Mouse (Mus musculus): ENCODE data around the gene Paqr4. TPM values are rescaled to one million over a fixed set of nuclear protein-coding genes. Genes with fewer than 3 reads are reported as not detected.
A peak's percentile ranks its signal among the peaks of the same experiment; 100 is the strongest.

Paqr4 gene
- polyA plus RNA-seq, 1 experiment from 2014 or later, result 37.1 TPM

- Histone ChIP-seq H3K36me3 (ENCODE audit: control insufficient read depth, insufficient read depth, low read length) (no peaks in the 10 kb centered on the region), H3K4me3 (ENCODE audit: low read depth, low read length) (no peak overlapping the region), H3K9me3 (ENCODE audit: control insufficient read depth, low read length) (no peaks in the 10 kb centered on the region), H3K27me3 (ENCODE audit: control insufficient read depth, insufficient read depth, low read length) (peaks cover 7% of the 10 kb centered on the region), H3K9ac (ENCODE audit: low read length) (no peak overlapping the region), H3K4me2 (ENCODE audit: low read depth) (no peak overlapping the region), H3K27ac (ENCODE audit: low read depth, low read length) (no peak overlapping the region), H3K4me1 (ENCODE audit: control insufficient read depth, insufficient read depth, low read length) (no peaks in the 10 kb centered on the region)
- 64% methylated on average over 7 of the region's 7 CpGs for WGBS
- ATAC-seq (ENCODE audit: insufficient read depth, low FRiP score, low TSS enrichment) (no peak), DNase-seq (ENCODE audit: low spot score) (no peak)
Measured at GRCm38 (mm10) chr17:23704741-23705140, 35.9 kb downstream of the Paqr4 start.

- ATAC-seq (ENCODE audit: insufficient read depth, low FRiP score, low TSS enrichment), result no peak
- H3K27ac ChIP-seq (ENCODE audit: low read depth, low read length), result no peak overlapping the region
- H3K36me3 ChIP-seq (ENCODE audit: control insufficient read depth, insufficient read depth, low read length), result no peaks in the 10 kb centered on the region
- no peaks in the 10 kb centered on the region for H3K4me1 ChIP-seq (ENCODE audit: control insufficient read depth, insufficient read depth, low read length)
- no peaks in the 10 kb centered on the region for H3K9me3 ChIP-seq (ENCODE audit: control insufficient read depth, low read length)
- DNase-seq (ENCODE audit: low spot score), result no peak
- no peak overlapping the region for H3K4me2 ChIP-seq (ENCODE audit: low read depth)
- 88% methylated on average over 9 of the region's 9 CpGs for WGBS
- no peak overlapping the region for H3K4me3 ChIP-seq (ENCODE audit: low read depth, low read length)
- H3K9ac ChIP-seq (ENCODE audit: low read length), result no peak overlapping the region
- peaks cover 18% of the 10 kb centered on the region for H3K27me3 ChIP-seq (ENCODE audit: control insufficient read depth, insufficient read depth, low read length)
Measured at GRCm38 (mm10) chr17:23703301-23703700, 37.4 kb downstream of the Paqr4 start.

GRCm38 (mm10) chr17:23700079-23700478 is 40.6 kb downstream of the Paqr4 start:
- Histone ChIP-seq H3K4me2 (ENCODE audit: low read depth) (peak overlapping the region; percentile 99), H3K9me3 (ENCODE audit: control insufficient read depth, low read length) (no peaks in the 10 kb centered on the region), H3K4me3 (ENCODE audit: low read depth, low read length) (peak overlapping the region; percentile 67), H3K27ac (ENCODE audit: low read depth, low read length) (no peak overlapping the region), H3K4me1 (ENCODE audit: control insufficient read depth, insufficient read depth, low read length) (no peaks in the 10 kb centered on the region), H3K27me3 (ENCODE audit: control insufficient read depth, insufficient read depth, low read length) (peaks cover 22% of the 10 kb centered on the region), H3K9ac (ENCODE audit: low read length) (peak overlapping the region; percentile 57), H3K36me3 (ENCODE audit: control insufficient read depth, insufficient read depth, low read length) (no peaks in the 10 kb centered on the region)
- under 1% methylated on average over 28 of the region's 28 CpGs for WGBS
- DNase-seq (ENCODE audit: low spot score), result peak; percentile 89
- peak; percentile 97 for ATAC-seq (ENCODE audit: insufficient read depth, low FRiP score, low TSS enrichment)

DNA sequence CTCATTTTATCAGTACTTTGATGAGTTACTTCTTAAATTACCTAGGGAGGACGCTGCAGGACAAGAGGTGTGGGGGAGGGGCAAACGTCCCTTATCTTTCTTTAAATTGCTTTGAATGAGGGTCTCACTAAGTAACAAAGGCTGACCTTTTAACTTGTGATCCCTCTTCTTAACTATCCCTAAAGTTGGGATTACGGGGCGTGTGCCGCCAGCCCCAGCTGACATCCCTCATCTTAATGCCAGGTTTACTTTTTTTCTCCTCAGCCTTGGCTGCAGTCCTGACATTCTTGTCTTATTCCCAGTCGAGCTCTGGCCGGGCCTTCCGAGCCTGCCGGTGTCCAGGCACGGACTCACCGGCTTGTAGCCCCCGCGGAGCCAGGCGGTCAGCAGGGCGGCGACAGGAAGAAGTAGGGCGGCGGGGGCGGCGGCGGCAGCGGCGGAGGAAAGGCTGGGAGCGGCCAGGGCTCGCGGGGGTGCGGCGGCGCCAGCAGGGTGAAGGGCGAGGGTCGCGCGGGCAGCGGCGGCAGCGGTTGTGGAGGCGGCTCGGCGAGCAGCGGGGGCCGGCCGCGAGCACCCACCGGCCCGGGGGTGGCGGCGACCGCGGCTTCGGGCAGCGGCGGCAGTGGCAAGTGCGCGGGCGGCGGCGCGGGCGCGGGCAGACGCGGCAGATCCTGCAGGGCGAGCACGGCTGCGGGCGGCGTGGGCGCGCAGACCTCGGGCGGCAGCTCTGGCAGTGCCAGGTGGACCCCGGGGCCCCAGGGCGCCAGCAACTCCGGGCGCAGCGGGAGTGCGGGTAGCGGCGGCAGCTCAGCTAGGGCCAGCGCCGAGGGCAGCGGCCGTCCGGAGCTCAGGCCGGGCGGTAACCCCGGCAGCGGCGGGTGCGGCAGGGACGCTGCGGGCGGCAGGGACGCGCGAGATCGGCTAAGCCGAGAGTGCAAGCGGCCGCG is 41.3 kb downstream of the Paqr4 start:
- ATAC-seq (ENCODE audit: insufficient read depth, low FRiP score, low TSS enrichment) (peak; percentile 49), DNase-seq (ENCODE audit: low spot score) (peak; percentile 21)
- peak overlapping the region; percentile 67 for H3K4me3 ChIP-seq (ENCODE audit: low read depth, low read length)
- no peaks in the 10 kb centered on the region for H3K9me3 ChIP-seq (ENCODE audit: control insufficient read depth, low read length)
- no peak overlapping the region for H3K27ac ChIP-seq (ENCODE audit: low read depth, low read length)
- H3K9ac ChIP-seq (ENCODE audit: low read length), result peak overlapping the region; percentile 57
- peaks cover 22% of the 10 kb centered on the region for H3K27me3 ChIP-seq (ENCODE audit: control insufficient read depth, insufficient read depth, low read length)
- H3K4me2 ChIP-seq (ENCODE audit: low read depth), result peak overlapping the region; percentile 99
- no peaks in the 10 kb centered on the region for H3K4me1 ChIP-seq (ENCODE audit: control insufficient read depth, insufficient read depth, low read length)
- no peaks in the 10 kb centered on the region for H3K36me3 ChIP-seq (ENCODE audit: control insufficient read depth, insufficient read depth, low read length)
- WGBS, result under 1% methylated on average over 61 of the region's 101 CpGs

GRCm38 (mm10) chr17:23695801-23696200 is 44.9 kb downstream of the Paqr4 start:
- no peak for ATAC-seq (ENCODE audit: insufficient read depth, low FRiP score, low TSS enrichment)
- H3K27ac ChIP-seq (ENCODE audit: low read depth, low read length), result no peak overlapping the region
- H3K9me3 ChIP-seq (ENCODE audit: control insufficient read depth, low read length), result no peaks in the 10 kb centered on the region
- H3K4me1 ChIP-seq (ENCODE audit: control insufficient read depth, insufficient read depth, low read length), result no peaks in the 10 kb centered on the region
- no peaks in the 10 kb centered on the region for H3K36me3 ChIP-seq (ENCODE audit: control insufficient read depth, insufficient read depth, low read length)
- WGBS, result 8% methylated on average over 3 of the region's 3 CpGs
- DNase-seq (ENCODE audit: low spot score), result no peak
- H3K4me3 ChIP-seq (ENCODE audit: low read depth, low read length), result no peak overlapping the region
- H3K9ac ChIP-seq (ENCODE audit: low read length), result no peak overlapping the region
- peaks cover 20% of the 10 kb centered on the region for H3K27me3 ChIP-seq (ENCODE audit: control insufficient read depth, insufficient read depth, low read length)
- H3K4me2 ChIP-seq (ENCODE audit: low read depth), result no peak overlapping the region

- no peak for DNase-seq (ENCODE audit: low spot score)
- ATAC-seq (ENCODE audit: insufficient read depth, low FRiP score, low TSS enrichment), result no peak
Measured at GRCm38 (mm10) chr17:23694491-23694890, 46.2 kb downstream of the Paqr4 start.

More at GRCm38 (mm10) chr17:23694491-23694890, 46.2 kb downstream of the Paqr4 start:
- H3K4me1 ChIP-seq (ENCODE audit: control insufficient read depth, insufficient read depth, low read length), result no peaks in the 10 kb centered on the region
- H3K4me2 ChIP-seq (ENCODE audit: low read depth), result no peak overlapping the region
- peaks cover 13% of the 10 kb centered on the region for H3K27me3 ChIP-seq (ENCODE audit: control insufficient read depth, insufficient read depth, low read length)
- H3K9ac ChIP-seq (ENCODE audit: low read length), result no peak overlapping the region
- H3K36me3 ChIP-seq (ENCODE audit: control insufficient read depth, insufficient read depth, low read length), result no peaks in the 10 kb centered on the region
- H3K27ac ChIP-seq (ENCODE audit: low read depth, low read length), result no peak overlapping the region
- H3K9me3 ChIP-seq (ENCODE audit: control insufficient read depth, low read length), result no peaks in the 10 kb centered on the region
- WGBS, result 76% methylated on average over 1 of the region's 1 CpGs
- H3K4me3 ChIP-seq (ENCODE audit: low read depth, low read length), result no peak overlapping the region

Other genes starting within 250 kb of the Paqr4 start
- 23.4 and 24.3 TPM in 2 replicates for gene Zfp213, start 176.6 kb downstream of the Paqr4 start, polyA plus RNA-seq (2014; fragmentation: Nextera tagmentation; extraction: Ambion mirVana)
- gene Zfp13, start 141.4 kb downstream of the Paqr4 start, polyA plus RNA-seq (2014; fragmentation: Nextera tagmentation; extraction: Ambion mirVana), result 19.7 and 20.3 TPM in 2 replicates
- 0.91 TPM in 1 of 2 replicates, not detected in the other for gene Zscan10, start 140.0 kb downstream of the Paqr4 start, polyA plus RNA-seq (2014; fragmentation: Nextera tagmentation; extraction: Ambion mirVana)
- gene Mmp25, start 95.6 kb downstream of the Paqr4 start, polyA plus RNA-seq (2014; fragmentation: Nextera tagmentation; extraction: Ambion mirVana), result 0.85 and 0.94 TPM in 2 replicates
- 0.54 TPM in 1 of 2 replicates, not detected in the other for gene Bicdl2, start 80.4 kb downstream of the Paqr4 start, polyA plus RNA-seq (2014; fragmentation: Nextera tagmentation; extraction: Ambion mirVana)
- 52.5 and 60.1 TPM in 2 replicates for gene Hcfc1r1, start 67.3 kb downstream of the Paqr4 start, polyA plus RNA-seq (2014; fragmentation: Nextera tagmentation; extraction: Ambion mirVana)
- gene Thoc6, start 67.0 kb downstream of the Paqr4 start, polyA plus RNA-seq (2014; fragmentation: Nextera tagmentation; extraction: Ambion mirVana), result 57.8 and 62.4 TPM in 2 replicates
- gene Tnfrsf12a, start 63.4 kb downstream of the Paqr4 start, polyA plus RNA-seq (2014; fragmentation: Nextera tagmentation; extraction: Ambion mirVana), result 2.3 and 3.6 TPM in 2 replicates
- 8.7 and 11.1 TPM in 2 replicates for gene Cldn6, start 61.6 kb downstream of the Paqr4 start, polyA plus RNA-seq (2014; fragmentation: Nextera tagmentation; extraction: Ambion mirVana)
- gene Cldn9, start 56.8 kb downstream of the Paqr4 start, polyA plus RNA-seq (2014; fragmentation: Nextera tagmentation; extraction: Ambion mirVana), result 1.3 and 1.9 TPM in 2 replicates
- 0.25 and 0.58 TPM in 2 replicates for gene 1520401A03Rik, start 18.1 kb downstream of the Paqr4 start, polyA plus RNA-seq (2014; fragmentation: Nextera tagmentation; extraction: Ambion mirVana)
- gene Pkmyt1, start 14.5 kb downstream of the Paqr4 start, polyA plus RNA-seq (2014; fragmentation: Nextera tagmentation; extraction: Ambion mirVana), result 37.2 and 44.5 TPM in 2 replicates
- 6.8 and 7.8 TPM in 2 replicates for gene Kremen2, start 5.0 kb upstream of the Paqr4 start, polyA plus RNA-seq (2014; fragmentation: Nextera tagmentation; extraction: Ambion mirVana)
- 173 and 197 TPM in 2 replicates for gene Flywch1, start 30.7 kb upstream of the Paqr4 start, polyA plus RNA-seq (2014; fragmentation: Nextera tagmentation; extraction: Ambion mirVana)
- 29.1 and 32.6 TPM in 2 replicates for gene Flywch2, start 45.2 kb upstream of the Paqr4 start, polyA plus RNA-seq (2014; fragmentation: Nextera tagmentation; extraction: Ambion mirVana)
- gene Srrm2, start 49.7 kb upstream of the Paqr4 start, polyA plus RNA-seq (2014; fragmentation: Nextera tagmentation; extraction: Ambion mirVana), result 399 and 408 TPM in 2 replicates
- 1,025 and 1,061 TPM in 2 replicates for gene Elob, start 88.3 kb upstream of the Paqr4 start, polyA plus RNA-seq (2014; fragmentation: Nextera tagmentation; extraction: Ambion mirVana)
- gene Prss33, start 95.2 kb upstream of the Paqr4 start, polyA plus RNA-seq (2014; fragmentation: Nextera tagmentation; extraction: Ambion mirVana), result 0.18 TPM in 1 of 2 replicates, not detected in the other
- not detected in 2 replicates for gene Prss32, start 103.0 kb upstream of the Paqr4 start, polyA plus RNA-seq (2014; fragmentation: Nextera tagmentation; extraction: Ambion mirVana)
- 1.3 and 1.8 TPM in 2 replicates for gene Prss41, start 103.3 kb upstream of the Paqr4 start, polyA plus RNA-seq (2014; fragmentation: Nextera tagmentation; extraction: Ambion mirVana)
- gene Prss21, start 127.2 kb upstream of the Paqr4 start, polyA plus RNA-seq (2014; fragmentation: Nextera tagmentation; extraction: Ambion mirVana), result not detected in 2 replicates
- gene Dcpp1, start 140.0 kb upstream of the Paqr4 start, polyA plus RNA-seq (2014; fragmentation: Nextera tagmentation; extraction: Ambion mirVana), result not detected in 2 replicates
- gene Dcpp2, start 140.0 kb upstream of the Paqr4 start, polyA plus RNA-seq (2014; fragmentation: Nextera tagmentation; extraction: Ambion mirVana), result not detected in 2 replicates
- not detected in 2 replicates for gene Dcpp3, start 176.6 kb upstream of the Paqr4 start, polyA plus RNA-seq (2014; fragmentation: Nextera tagmentation; extraction: Ambion mirVana)
- not detected in 2 replicates for gene Sbp, start 200.8 kb upstream of the Paqr4 start, polyA plus RNA-seq (2014; fragmentation: Nextera tagmentation; extraction: Ambion mirVana)
- not detected in 2 replicates for gene Sbpl, start 214.4 kb upstream of the Paqr4 start, polyA plus RNA-seq (2014; fragmentation: Nextera tagmentation; extraction: Ambion mirVana)
- gene Prss30, start 239.7 kb upstream of the Paqr4 start, polyA plus RNA-seq (2014; fragmentation: Nextera tagmentation; extraction: Ambion mirVana), result not detected in 2 replicates

Measured in neural tube, embryonic 11.5 days (tissue).